Mouse (Mus musculus) bone marrow macrophage, adult 2 months (primary cell): ENCODE data around the gene Ythdf1.

Experiments used
- CTCF ChIP-seq: IDR thresholded peaks from 2 replicates; pipeline ENCODE4 v1.5.1; 2012; ENCODE audit warnings: low read depth, mild to moderate bottlenecking, low read length, moderate library complexity
- POLR2A ChIP-seq: IDR thresholded peaks from 2 replicates; pipeline ENCODE4 v1.6.1; 2012; ENCODE audit warnings: mild to moderate bottlenecking, low read depth, low read length, borderline replicate concordance

- TF ChIP-seq CTCF (no peak), POLR2A (no peak)
These were observed 42.0 kb upstream of the Ythdf1 start for GRCm38 (mm10) chr2:180962616-180963308.
